Mouse (Mus musculus) frontal cortex, postnatal 36 days (tissue): ENCODE measurements at regions not wholly inside any gene's neighbourhood (a gene's known extent, or its start where the extent isn't known, plus 50 kb on each side); places are given as distances from the start of the nearest gene placed in this dataset.

Experiments used
- DNase-seq, 2 experiments: peaks; one replicate each; pipeline ENCODE4 v3.0.0; 2022; ENCODE audit warnings: low spot score in 2 of 2

GRCm38 (mm10) chr6:75281506-75282194 lies 1215.9 kb downstream of the Gm9008 start:
- no peak for DNase-seq

DNA sequence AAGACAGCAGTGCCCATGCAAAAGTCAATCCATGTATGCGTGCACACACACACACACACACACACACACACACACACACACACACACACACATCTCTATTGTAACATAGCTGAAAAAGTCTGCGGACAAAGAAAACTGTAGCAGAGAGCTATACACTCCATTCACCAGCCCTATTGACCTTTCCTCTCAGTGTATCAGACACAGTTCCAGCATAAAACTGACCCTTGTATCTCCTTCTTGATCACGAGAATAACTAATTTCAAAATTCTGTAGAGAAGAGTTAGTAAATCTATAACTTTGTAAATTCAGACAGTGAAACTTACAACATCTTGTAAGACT lies 1243.5 kb downstream of the Gm9008 start:
- no peak for DNase-seq

GRCm38 (mm10) chr6:75253357-75254075 lies 1244.1 kb downstream of the Gm9008 start:
- peak; percentile 6 to 37 for DNase-seq

DNA sequence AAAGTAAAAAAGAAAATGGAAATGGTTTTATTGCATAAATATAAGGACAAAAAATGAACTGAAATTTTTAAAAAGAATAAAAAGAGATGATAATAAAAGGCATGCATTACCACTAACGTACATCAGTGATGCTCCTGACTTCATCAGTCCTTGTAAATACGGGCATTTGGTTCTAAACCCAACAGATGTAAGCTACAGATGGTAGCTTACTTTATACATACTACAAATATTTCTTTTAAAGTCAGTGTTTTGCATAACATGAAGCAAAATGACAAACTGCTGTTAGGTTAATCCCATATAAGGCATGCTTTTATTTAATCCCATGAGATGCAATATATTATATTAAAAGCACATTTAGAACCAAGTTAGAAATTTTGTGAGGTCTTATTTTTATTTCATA lies 1282.1 kb downstream of the Gm9008 start:
- DNase-seq = no peak

GRCm38 (mm10) chr6:75212721-75213475 lies 1284.7 kb downstream of the Gm9008 start:
- no peak for DNase-seq
